Mouse (Mus musculus): Measurements from ENCODE around the gene Cep135. TPM values are rescaled to one million over a fixed set of nuclear protein-coding genes. Genes with fewer than 3 reads are reported as not detected.

Cep135 gene
- total RNA-seq (2015; ENCODE audit: low replicate concordance) (39.3 and 59.1 TPM in 2 replicates), total RNA-seq (2017; ENCODE audit: low replicate concordance) (81.6 and 82.6 TPM in 2 replicates)

- peak; percentile 95 for ATAC-seq (replicated peaks; ENCODE audit: low FRiP score, poor library complexity, severe bottlenecking)
Measured at GRCm38 (mm10) chr5:76588551-76589283, at the start of gene Cep135. Gene Cep135, plus strand, starts transcription at chr5:76588698.

- no peak for ATAC-seq (replicated peaks; ENCODE audit: low FRiP score, poor library complexity, severe bottlenecking)
Measured at GRCm38 (mm10) chr5:76540181-76540580, 48.3 kb upstream of the Cep135 start.

DNA sequence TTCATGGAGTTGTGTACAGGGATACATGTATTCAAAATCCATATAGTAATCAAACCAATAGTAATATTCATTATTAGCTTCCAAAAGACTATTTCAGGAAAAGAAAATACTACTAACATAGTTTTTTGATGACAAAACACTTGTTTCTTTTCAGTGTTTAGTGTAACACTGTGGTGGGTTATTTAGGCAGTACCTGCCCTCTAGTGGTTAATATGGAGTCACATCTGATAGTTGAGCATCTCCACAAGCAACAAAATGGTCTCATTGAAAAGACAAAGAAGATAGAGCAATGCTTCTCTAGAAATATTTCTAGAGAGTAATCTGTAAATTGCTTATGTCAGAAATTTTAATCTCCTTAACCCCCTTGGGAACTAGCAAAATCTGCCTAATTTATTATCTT, 47.7 kb upstream of the Cep135 start:
- ATAC-seq (replicated peaks; ENCODE audit: low FRiP score, poor library complexity, severe bottlenecking) = no peak

DNA sequence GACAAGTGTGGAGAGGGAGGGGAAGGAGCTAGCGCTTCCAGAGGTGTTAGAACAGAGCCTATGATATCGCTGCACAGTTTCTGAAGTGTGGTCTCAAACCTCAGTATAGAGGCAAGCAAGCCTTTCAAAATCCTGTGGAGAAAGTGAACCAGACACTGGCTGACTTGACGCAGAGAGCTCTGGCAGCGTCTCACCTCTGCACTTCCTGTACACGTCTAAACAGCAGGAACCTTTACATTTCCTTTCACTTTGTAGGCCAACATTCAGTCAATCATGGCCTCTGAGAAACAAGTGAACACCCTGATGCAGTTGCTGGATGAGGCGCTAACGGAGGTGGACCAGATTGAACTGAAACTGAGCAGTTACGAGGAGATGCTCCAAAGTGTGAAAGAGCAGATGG, 45.3 kb upstream of the Cep135 start:
- no peak for ATAC-seq (replicated peaks; ENCODE audit: low FRiP score, poor library complexity, severe bottlenecking)

DNA sequence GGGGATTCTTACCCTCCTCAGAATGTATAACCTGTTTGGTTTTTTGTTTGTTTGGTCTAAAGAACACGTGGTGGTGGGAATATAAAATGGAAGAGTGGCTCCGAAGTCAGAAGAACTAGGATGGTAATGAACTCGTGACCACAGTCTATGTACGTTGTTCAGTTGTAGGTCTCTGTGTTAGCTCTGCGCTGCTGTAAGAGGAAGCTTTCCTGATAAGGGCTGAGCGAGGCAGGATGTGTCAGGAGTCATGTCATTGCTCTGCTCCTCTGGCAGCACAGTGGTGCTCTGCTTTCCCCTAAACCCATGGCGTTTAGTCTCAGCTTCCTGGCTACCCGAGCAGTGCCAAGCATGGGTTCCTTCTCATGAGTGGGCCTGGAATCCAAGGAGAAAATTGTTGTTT, 38.1 kb upstream of the Cep135 start:
- ATAC-seq (replicated peaks; ENCODE audit: low FRiP score, poor library complexity, severe bottlenecking) = no peak

DNA sequence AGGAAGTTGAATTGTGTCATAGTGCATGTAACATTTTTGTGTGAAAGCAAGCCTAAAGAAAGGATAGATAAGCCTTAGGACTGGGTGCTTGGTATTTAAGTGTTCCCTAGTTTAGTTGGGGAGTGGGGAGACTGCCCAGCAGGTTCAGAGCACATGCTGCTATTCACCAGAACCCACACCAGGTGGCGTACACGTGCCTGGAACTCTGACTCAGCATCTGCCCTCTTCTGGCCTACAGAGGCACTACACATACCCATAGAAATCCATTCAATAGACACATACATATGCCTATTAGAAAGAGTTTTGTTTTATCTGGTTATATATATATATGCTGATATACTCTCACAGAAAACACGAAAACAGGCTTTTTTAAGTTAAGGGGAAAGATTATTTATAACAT, 23.2 kb upstream of the Cep135 start:
- peak; percentile 89 for ATAC-seq (replicated peaks; ENCODE audit: low FRiP score, poor library complexity, severe bottlenecking)

DNA sequence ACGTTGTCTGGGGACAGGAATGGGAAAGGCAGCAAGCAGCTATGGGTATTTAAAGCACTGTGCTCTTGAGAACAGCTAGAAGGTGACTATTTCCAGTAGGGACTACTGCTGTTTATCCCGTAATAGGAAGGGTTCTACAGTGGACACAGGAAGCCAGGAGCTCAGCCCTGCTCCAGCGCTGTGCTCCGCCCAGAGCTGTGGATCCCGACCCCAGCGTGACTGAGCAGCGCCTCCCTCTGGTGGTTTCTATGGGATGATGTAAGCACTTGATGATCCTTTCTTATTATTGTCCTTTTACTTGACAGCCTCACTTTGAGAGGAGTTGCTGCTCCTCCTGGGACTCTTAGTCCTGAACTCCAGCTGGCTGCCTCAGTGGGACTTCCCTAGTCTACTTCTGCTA, 14.2 kb upstream of the Cep135 start:
- ATAC-seq (replicated peaks; ENCODE audit: low FRiP score, poor library complexity, severe bottlenecking) = no peak

- ATAC-seq (replicated peaks; ENCODE audit: low FRiP score, poor library complexity, severe bottlenecking) = no peak
Measured at GRCm38 (mm10) chr5:76577026-76577425, 11.5 kb upstream of the Cep135 start.

DNA sequence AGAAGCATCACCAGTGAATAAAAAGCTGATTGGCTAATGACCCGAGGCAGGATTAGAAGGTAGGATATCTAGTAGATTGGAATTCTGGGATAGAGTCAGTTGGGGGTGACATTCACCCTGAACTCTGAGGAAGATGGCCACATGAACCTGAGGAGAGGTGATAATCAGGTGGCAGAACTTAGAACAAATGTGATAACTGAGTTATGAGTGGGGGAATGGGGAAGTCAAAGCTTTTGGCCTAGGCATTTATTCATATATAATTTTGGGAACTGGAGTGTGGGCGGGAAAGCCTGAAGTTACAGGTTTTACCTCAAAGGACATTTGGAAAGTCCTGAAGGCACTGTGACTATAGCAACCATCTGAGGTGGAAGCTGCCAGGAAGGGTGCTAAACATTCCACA, 3.1 kb upstream of the Cep135 start:
- no peak for ATAC-seq (replicated peaks; ENCODE audit: low FRiP score, poor library complexity, severe bottlenecking)

- ATAC-seq (replicated peaks; ENCODE audit: low FRiP score, poor library complexity, severe bottlenecking) = no peak
Measured at GRCm38 (mm10) chr5:76589311-76589710, 813 bp downstream of the Cep135 start.

DNA sequence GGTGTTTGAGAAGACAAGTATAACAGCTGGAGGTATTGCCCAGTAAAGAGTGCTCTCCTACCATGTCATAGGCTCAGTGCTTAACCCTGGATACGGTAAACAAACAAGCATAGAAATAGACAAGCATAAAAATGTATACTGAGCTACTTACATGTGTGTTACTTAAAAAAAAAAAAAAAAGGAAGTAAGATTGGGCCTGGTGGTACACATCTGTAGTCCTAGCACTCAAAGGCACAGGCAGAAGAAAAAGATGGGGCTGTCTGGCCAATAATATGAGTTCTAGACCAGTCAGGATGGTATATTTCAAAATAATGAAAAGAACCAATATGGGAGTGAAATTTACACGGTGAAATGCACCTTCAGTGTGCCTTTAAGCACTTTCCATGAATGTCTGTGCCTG, 1.5 kb downstream of the Cep135 start:
- no peak for ATAC-seq (replicated peaks; ENCODE audit: low FRiP score, poor library complexity, severe bottlenecking)

GRCm38 (mm10) chr5:76591885-76592284, 3.4 kb downstream of the Cep135 start:
- no peak for ATAC-seq (replicated peaks; ENCODE audit: low FRiP score, poor library complexity, severe bottlenecking)

DNA sequence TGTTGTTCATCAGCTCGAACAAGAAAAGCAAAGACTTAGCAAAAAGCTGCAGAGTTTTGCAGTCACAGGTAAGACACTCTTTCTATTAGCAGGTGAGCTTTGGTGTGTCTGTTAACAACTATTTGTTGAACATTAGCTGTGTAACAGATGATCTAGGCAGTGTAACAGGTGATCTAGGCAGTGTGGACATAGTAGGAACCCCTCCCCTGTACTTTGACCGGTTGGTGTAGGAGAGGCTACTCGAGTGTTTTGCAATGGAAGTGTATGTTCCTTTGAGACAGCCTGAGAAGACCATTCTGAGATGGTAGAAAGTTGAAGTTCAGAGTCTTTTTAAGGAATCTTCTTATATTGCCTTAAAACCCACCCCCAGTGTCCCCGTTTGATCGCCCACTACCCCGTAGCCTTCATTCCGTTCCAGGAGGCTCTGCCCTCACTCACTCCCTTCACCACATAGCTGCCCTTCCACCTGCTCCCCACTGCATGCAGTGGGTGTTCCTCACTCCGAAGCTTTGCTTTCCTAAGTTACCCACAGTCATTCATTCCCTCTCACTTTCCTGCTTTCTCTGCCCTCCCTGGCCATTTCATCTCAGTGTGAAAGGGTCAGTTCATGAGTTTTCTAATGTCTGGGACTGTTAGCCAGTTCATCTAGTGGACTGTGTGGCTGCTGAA, 21.3 kb downstream of the Cep135 start:
- ATAC-seq (replicated peaks; ENCODE audit: low FRiP score, poor library complexity, severe bottlenecking) = no peak

DNA sequence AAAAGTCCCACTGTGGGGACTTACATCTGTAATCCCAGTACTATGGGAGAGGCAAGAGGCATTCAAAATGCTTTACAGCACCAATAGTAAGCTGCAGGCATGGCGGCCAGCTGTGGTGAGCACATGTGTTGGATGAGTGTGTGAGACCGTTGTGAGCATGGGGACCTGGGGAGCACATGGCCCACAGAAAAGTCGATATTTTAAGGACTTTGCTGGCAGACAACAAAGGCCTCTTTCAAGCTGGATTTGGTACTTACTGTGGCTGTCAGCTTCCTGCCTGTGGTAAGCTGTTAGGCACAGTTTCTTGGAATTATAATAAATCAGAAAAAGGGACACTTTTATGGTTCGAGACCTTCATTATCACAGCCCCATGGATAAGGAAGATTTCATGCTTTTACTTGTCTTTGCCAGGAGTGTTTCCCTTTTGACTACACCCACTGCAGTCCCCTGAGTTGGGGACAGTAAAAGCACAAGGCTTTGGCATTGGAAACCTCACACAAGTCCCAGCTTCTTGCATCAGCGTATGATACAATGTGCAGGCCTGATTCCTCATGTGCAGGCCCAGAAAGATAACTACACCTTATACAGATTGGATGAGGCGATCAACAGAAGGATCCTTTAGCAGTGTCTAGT, 24.5 kb downstream of the Cep135 start:
- ATAC-seq (replicated peaks; ENCODE audit: low FRiP score, poor library complexity, severe bottlenecking) = no peak

- ATAC-seq (replicated peaks; ENCODE audit: low FRiP score, poor library complexity, severe bottlenecking) = no peak
Measured at GRCm38 (mm10) chr5:76615276-76615675, 26.8 kb downstream of the Cep135 start.

GRCm38 (mm10) chr5:76616196-76616747, 27.8 kb downstream of the Cep135 start:
- no peak for ATAC-seq (replicated peaks; ENCODE audit: low FRiP score, poor library complexity, severe bottlenecking)

DNA sequence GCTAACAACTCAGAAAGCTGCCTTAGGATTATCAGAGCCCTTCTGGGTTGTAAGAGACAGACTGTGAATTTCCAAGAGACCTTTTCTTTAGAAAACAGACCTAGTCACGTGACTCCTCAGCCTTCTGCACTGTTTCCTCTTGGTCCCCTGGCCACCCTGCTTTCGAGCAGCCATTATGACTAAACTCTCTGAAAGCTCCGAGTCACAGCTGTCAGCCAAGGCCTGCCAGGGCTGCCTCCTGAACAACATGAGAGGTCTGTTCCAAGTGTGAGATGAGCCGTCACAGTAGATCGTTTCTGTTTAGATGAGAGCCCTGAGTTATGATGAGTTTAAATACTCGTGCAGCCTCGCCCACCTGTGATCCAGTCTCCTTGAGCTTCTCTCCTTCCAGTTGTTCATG, 30.3 kb downstream of the Cep135 start:
- no peak for ATAC-seq (replicated peaks; ENCODE audit: low FRiP score, poor library complexity, severe bottlenecking)

DNA sequence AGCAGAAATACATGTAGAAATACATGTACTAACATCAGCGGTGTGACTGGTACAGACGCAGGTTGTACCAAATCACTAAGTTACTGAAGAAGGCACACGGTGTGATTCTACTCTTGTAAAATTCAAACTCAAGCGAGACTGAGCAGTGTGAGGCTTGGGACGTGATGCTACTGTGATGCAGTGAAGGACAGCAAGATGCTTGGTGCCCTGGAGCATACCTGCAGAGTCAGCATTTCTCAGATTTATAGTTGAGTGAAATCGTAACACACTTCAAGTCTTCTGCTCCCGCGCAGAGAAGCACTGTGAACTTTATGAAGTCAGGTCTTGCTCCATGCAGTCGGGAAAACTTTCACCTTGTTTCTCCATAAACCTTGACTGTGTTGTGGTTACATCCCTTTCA, 35.3 kb downstream of the Cep135 start:
- ATAC-seq (replicated peaks; ENCODE audit: low FRiP score, poor library complexity, severe bottlenecking) = no peak

- no peak for ATAC-seq (replicated peaks; ENCODE audit: low FRiP score, poor library complexity, severe bottlenecking)
Measured at GRCm38 (mm10) chr5:76627770-76628169, 39.3 kb downstream of the Cep135 start.

GRCm38 (mm10) chr5:76634012-76634411, 45.5 kb downstream of the Cep135 start:
- ATAC-seq (replicated peaks; ENCODE audit: low FRiP score, poor library complexity, severe bottlenecking) = no peak

DNA sequence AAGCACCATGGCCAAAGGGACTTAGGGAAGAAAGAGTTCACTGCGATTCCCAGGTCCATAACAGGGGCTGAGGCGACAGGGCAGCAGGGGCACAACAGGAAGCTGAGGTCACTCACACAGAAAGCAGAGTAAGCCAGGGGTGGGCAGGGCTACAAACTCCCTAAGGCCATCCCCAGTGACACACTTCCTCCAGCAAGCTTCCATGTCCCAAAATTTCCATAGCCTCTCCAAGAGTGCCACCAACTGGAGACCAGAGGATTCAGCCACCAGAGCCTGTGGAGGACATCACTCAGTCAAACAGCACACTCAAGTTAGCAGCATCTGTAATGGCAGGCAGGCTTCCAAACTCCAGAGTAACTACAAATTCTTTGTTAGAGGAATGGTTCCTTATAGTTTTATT, 47.1 kb downstream of the Cep135 start:
- no peak for ATAC-seq (replicated peaks; ENCODE audit: low FRiP score, poor library complexity, severe bottlenecking)
